Mouse (Mus musculus) hindbrain, embryonic 10.5 days (tissue): ENCODE results near the gene Pnn. TPM values are rescaled to one million over a fixed set of nuclear protein-coding genes. Genes with fewer than 3 reads are reported as not detected.

ENCODE experiments used
- DNase-seq: peaks from one replicate; pipeline ENCODE4 v3.0.0-alpha.2; 2017; ENCODE audit warnings: low spot score
- H3K27ac ChIP-seq: fragments of 300-500 bp; sonication (generic); 2 replicates; pipeline ENCODE4 v1.5.1; 2016; ENCODE audit warnings: mild to moderate bottlenecking, moderate library complexity
- H3K27me3 ChIP-seq: fragments of 300-500 bp; sonication (generic); 2 replicates; pipeline ENCODE4 v1.6.1; 2016; ENCODE audit warnings: mild to moderate bottlenecking; ENCODE audit not compliant: poor library complexity, insufficient read depth, severe bottlenecking
- H3K36me3 ChIP-seq: fragments of 300-500 bp; sonication (generic); 2 replicates; pipeline ENCODE4 v1.6.1; 2016; ENCODE audit warnings: mild to moderate bottlenecking, moderate library complexity
- H3K4me1 ChIP-seq: fragments of 300-500 bp; sonication (generic); replicated peaks from 2 replicates; pipeline ENCODE4 v1.6.1; 2016; ENCODE audit warnings: mild to moderate bottlenecking
- H3K4me3 ChIP-seq: fragments of 300-500 bp; sonication (generic); 2 replicates; pipeline ENCODE4 v1.5.1; 2016; ENCODE audit warnings: mild to moderate bottlenecking, moderate library complexity
- H3K9me3 ChIP-seq: fragments of 300-500 bp; sonication (generic); 2 replicates; pipeline ENCODE4 v1.6.1; 2016; ENCODE audit warnings: mild to moderate bottlenecking, moderate library complexity
- WGBS: fragments of 180-500 bp; shearing (Covaris S2); methylation state at CpG from one replicate; pipeline ENCODE4 v1.1.7; 2016; 5-methylcytosine and 5-hydroxymethylcytosine counted together
- polyA plus RNA-seq: library from polyadenylated mRNA; unstranded; fragments of >200 nt; fragmentation: Nextera tagmentation; extraction: Ambion mirVana; gene quantifications from 2 replicates; pipeline ENCODE4 v1.2.1, GENCODE M21; 2016

Pnn gene
- polyA plus RNA-seq, 1 experiment from 2014 or later, result 68.6 TPM

GRCm38 (mm10) chr12:59086171-59086570, 19.5 kb downstream of the Pnn start:
- Histone ChIP-seq H3K4me3 (no peak overlapping the region), H3K4me1 (no peaks in the 10 kb centered on the region), H3K9me3 (no peaks in the 10 kb centered on the region), H3K36me3 (no peaks in the 10 kb centered on the region), H3K27me3 (no peaks in the 10 kb centered on the region), H3K27ac (no peak overlapping the region)
- DNase-seq, result no peak
- WGBS, result 80% methylated on average over 5 of the region's 5 CpGs

DNA sequence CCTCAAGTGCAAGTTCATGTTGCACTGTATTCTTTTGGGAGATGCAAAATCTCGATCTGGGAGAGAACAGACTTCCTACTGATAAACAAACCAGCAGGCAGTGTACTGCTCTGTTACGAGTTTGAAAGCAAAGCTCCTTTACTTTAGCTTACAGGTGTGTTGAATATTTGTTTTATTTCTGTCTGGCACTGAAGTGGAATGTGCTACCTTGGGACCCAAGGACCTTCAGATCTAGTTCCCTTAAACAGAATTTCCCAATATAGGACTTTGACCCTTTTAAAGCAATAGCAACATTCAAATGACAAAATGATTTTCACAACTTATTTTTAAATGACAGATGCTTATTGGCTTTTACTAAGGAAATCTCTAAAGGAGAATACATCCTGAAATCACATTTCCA, 26.9 kb downstream of the Pnn start:
- 71% methylated on average over 2 of the region's 2 CpGs for WGBS
- Histone ChIP-seq H3K4me1 (no peaks in the 10 kb centered on the region), H3K27me3 (no peaks in the 10 kb centered on the region), H3K36me3 (no peaks in the 10 kb centered on the region), H3K27ac (no peak overlapping the region), H3K4me3 (no peak overlapping the region), H3K9me3 (no peaks in the 10 kb centered on the region)
- no peak for DNase-seq

GRCm38 (mm10) chr12:59095104-59096025, 28.7 kb downstream of the Pnn start, which contains the start of gene Mia2:
Gene Mia2, plus strand, starts transcription at chr12:59095799.
- no peaks in the 10 kb centered on the region for H3K36me3 ChIP-seq
- H3K4me1 ChIP-seq, result no peaks in the 10 kb centered on the region
- no peak within 1 kb of the TSS for H3K4me3 ChIP-seq
- DNase-seq, result no peak
- no peak within 1 kb of the TSS for H3K27ac ChIP-seq
- H3K9me3 ChIP-seq, result no peaks in the 10 kb centered on the region
- WGBS, result 86% methylated on average over 19 of the region's 19 CpGs
- H3K27me3 ChIP-seq, result no peaks in the 10 kb centered on the region

DNA sequence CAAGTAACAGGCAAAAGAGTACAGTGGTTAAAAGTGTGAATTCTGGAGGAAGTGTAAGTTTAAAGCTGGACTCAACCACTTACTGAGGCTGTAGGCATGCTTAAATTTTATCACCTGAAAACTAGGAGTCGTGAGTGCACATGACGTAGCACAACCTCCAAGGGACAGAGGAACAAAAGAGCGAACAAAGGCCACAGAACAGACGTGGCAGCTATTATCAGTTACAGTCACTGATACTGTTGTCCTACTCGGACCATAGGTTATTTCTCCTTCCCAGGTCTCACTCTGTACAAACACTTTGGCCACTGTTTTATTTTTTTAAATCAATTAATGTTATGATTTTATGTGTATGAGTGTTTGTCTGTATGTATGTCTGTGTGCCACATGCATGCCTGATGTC, 38.1 kb downstream of the Pnn start:
- Histone ChIP-seq H3K27me3 (no peaks in the 10 kb centered on the region), H3K36me3 (no peaks in the 10 kb centered on the region), H3K4me3 (no peak overlapping the region), H3K4me1 (no peaks in the 10 kb centered on the region), H3K9me3 (no peaks in the 10 kb centered on the region), H3K27ac (no peak overlapping the region)
- no peak for DNase-seq
- WGBS, result 81% methylated on average over 5 of the region's 5 CpGs

GRCm38 (mm10) chr12:59105914-59106313, 39.2 kb downstream of the Pnn start:
- H3K27ac ChIP-seq, result no peak overlapping the region
- H3K4me1 ChIP-seq, result no peaks in the 10 kb centered on the region
- WGBS, result 85% methylated on average over 6 of the region's 6 CpGs
- no peak overlapping the region for H3K4me3 ChIP-seq
- H3K9me3 ChIP-seq, result no peaks in the 10 kb centered on the region
- no peaks in the 10 kb centered on the region for H3K36me3 ChIP-seq
- H3K27me3 ChIP-seq, result no peaks in the 10 kb centered on the region
- no peak for DNase-seq

DNA sequence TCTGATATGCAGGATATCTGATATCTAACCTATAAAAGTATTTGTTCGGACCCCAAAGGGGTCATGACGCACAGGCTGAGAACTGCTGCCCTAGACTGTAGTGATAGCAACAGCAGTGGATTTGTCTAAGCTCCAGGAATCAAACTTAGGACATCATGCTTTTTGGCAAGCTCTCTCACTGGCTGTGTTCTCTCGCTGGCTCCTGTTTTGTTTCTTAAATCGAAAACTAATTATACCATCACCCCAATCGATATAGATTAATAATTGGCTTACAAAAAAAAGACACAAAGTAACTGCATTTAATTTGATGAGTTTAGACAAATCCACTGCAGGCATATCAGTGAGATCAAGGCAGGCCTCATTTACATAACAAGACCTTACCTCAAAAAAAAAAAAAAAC, 39.8 kb downstream of the Pnn start:
- H3K4me3 ChIP-seq, result no peak overlapping the region
- no peaks in the 10 kb centered on the region for H3K27me3 ChIP-seq
- no peak for DNase-seq
- no peaks in the 10 kb centered on the region for H3K9me3 ChIP-seq
- H3K4me1 ChIP-seq, result no peaks in the 10 kb centered on the region
- H3K27ac ChIP-seq, result no peak overlapping the region
- WGBS, result 95% methylated on average over 5 of the region's 5 CpGs
- no peaks in the 10 kb centered on the region for H3K36me3 ChIP-seq

GRCm38 (mm10) chr12:59107926-59108325, 41.2 kb downstream of the Pnn start:
- Histone ChIP-seq H3K27ac (no peak overlapping the region), H3K9me3 (no peaks in the 10 kb centered on the region), H3K4me1 (no peaks in the 10 kb centered on the region), H3K27me3 (no peaks in the 10 kb centered on the region), H3K4me3 (no peak overlapping the region), H3K36me3 (no peaks in the 10 kb centered on the region)
- 85% methylated on average over 4 of the region's 4 CpGs for WGBS
- no peak for DNase-seq

GRCm38 (mm10) chr12:59117184-59117583, 50.5 kb downstream of the Pnn start:
- 91% methylated on average over 3 of the region's 3 CpGs for WGBS
- Histone ChIP-seq H3K9me3 (no peaks in the 10 kb centered on the region), H3K27me3 (no peaks in the 10 kb centered on the region), H3K27ac (no peak overlapping the region), H3K36me3 (no peaks in the 10 kb centered on the region), H3K4me1 (no peaks in the 10 kb centered on the region), H3K4me3 (no peak overlapping the region)
- DNase-seq, result no peak

Other genes starting within 250 kb of the Pnn start
- gene Sec23a, start 54.9 kb upstream of the Pnn start, polyA plus RNA-seq, result 58.5 and 67.8 TPM in 2 replicates
- gene Gemin2, start 53.5 kb upstream of the Pnn start, polyA plus RNA-seq, result 28.7 and 38.0 TPM in 2 replicates
- gene Trappc6b, start 5.4 kb upstream of the Pnn start, polyA plus RNA-seq, result 72.6 and 84.8 TPM in 2 replicates
- 34.8 and 43.4 TPM in 2 replicates for gene Mia2, start 28.9 kb downstream of the Pnn start, polyA plus RNA-seq
- gene Fbxo33, start 152.8 kb downstream of the Pnn start, polyA plus RNA-seq, result 5.8 and 6.4 TPM in 2 replicates